12 mouse cellular contexts compared by ENCODE assay signal in genomic region chr14:13952151-13952550, GRCm38 (mm10). TPM values are rescaled to one million over a fixed set of nuclear protein-coding genes. Genes with fewer than 3 reads are reported as not detected.
"Had no signal": no experiment of that assay in that cellular context is flagged by ENCODE, and none has a peak within 500 bp of the region (broad histone marks: within the 10 kb centered on the region; RNA-seq: fewer than 3 reads in every experiment).

No protein-coding gene starts in this region.

RNA-seq across cellular contexts. Expression of gene Gm281, which starts 37.9 kb away (rescaled TPM):
- total RNA-seq: neutrophil, adult 5-6 weeks had no signal
- polyA plus RNA-seq: neural tube, embryonic 13.5 days; neural tube, embryonic 14.5 days; neural tube, embryonic 15.5 days; small intestine, adult 2 months; spleen, adult 2 months; stomach, embryonic 14.5 days; stomach, embryonic 15.5 days; stomach, embryonic 16.5 days; stomach, postnatal 0 days; thymus, postnatal 0 days; urinary bladder, adult 2 months had no signal
